Mouse (Mus musculus) embryonic facial prominence, embryonic 13.5 days (tissue): ENCODE results near the gene Hddc2. TPM values are rescaled to one million over a fixed set of nuclear protein-coding genes. Genes with fewer than 3 reads are reported as not detected.
"Not testable (repeated sequence)": the region's sequence is repeated elsewhere in the genome, so short reads cannot be mapped to it uniquely, and the experiment has no call there.

Source experiments
- ATAC-seq: fragments of 200-750 bp; cut with Nextera tagmentation; 2 replicates; pipeline ENCODE4 v1.8.0; 2017; ENCODE audit warnings: low read depth; ENCODE audit not compliant: insufficient number of reproducible peaks, insufficient read depth, low FRiP score, low TSS enrichment
- H3K27ac ChIP-seq: fragments of 300-500 bp; sonication (generic); 2 replicates; pipeline ENCODE4 v1.5.1; 2015; ENCODE audit warnings: moderate library complexity, mild to moderate bottlenecking, inconsistent platforms
- H3K27me3 ChIP-seq: fragments of 300-500 bp; sonication (generic); 2 replicates; pipeline ENCODE4 v1.6.1; 2015; ENCODE audit warnings: mild to moderate bottlenecking, inconsistent platforms
- H3K36me3 ChIP-seq: fragments of 300-500 bp; sonication (generic); 2 replicates; pipeline ENCODE4 v1.6.1; 2015; ENCODE audit warnings: mild to moderate bottlenecking, inconsistent platforms
- H3K4me1 ChIP-seq: fragments of 300-500 bp; sonication (generic); 2 replicates; pipeline ENCODE4 v1.6.1; 2015; ENCODE audit warnings: inconsistent platforms
- H3K4me2 ChIP-seq: fragments of 300-500 bp; sonication (generic); 2 replicates; pipeline ENCODE4 v1.6.1; 2015; ENCODE audit warnings: moderate library complexity, mild to moderate bottlenecking, inconsistent platforms
- H3K4me3 ChIP-seq: fragments of 300-500 bp; sonication (generic); 2 replicates; pipeline ENCODE4 v1.5.1; 2015; ENCODE audit warnings: mild to moderate bottlenecking, inconsistent platforms
- H3K9ac ChIP-seq: fragments of 300-500 bp; sonication (generic); 2 replicates; pipeline ENCODE4 v1.6.1; 2015; ENCODE audit warnings: mild to moderate bottlenecking, inconsistent platforms
- H3K9me3 ChIP-seq: fragments of 300-500 bp; sonication (generic); 2 replicates; pipeline ENCODE4 v1.6.1; 2016; ENCODE audit warnings: inconsistent platforms
- WGBS: fragments of 180-500 bp; shearing (Covaris S2); methylation state at CpG from one replicate; pipeline ENCODE4 v1.1.7; 2015; ENCODE audit warnings: mixed read lengths; 5-methylcytosine and 5-hydroxymethylcytosine counted together
- polyA plus RNA-seq: library from polyadenylated mRNA; unstranded; fragments of >200 nt; fragmentation: Nextera tagmentation; extraction: Ambion mirVana; gene quantifications from 2 replicates; pipeline ENCODE4 v1.2.1, GENCODE M21; 2015

The Hddc2 gene
- polyA plus RNA-seq, 1 experiment from 2014 or later: 102 TPM

- ATAC-seq: no peak
- H3K4me3 ChIP-seq: no peak overlapping the region
- H3K36me3 ChIP-seq: no peaks in the 10 kb centered on the region
- 75% methylated on average over 7 of the region's 7 CpGs for WGBS
- H3K27ac ChIP-seq: no peak overlapping the region
- H3K9ac ChIP-seq: no peak overlapping the region
- no peaks in the 10 kb centered on the region for H3K27me3 ChIP-seq
- no peaks in the 10 kb centered on the region for H3K4me1 ChIP-seq
- no peaks in the 10 kb centered on the region for H3K9me3 ChIP-seq
- H3K4me2 ChIP-seq: no peak overlapping the region
Measured at GRCm38 (mm10) chr10:31354886-31355461, 41.8 kb downstream of the Hddc2 start.

- Histone ChIP-seq H3K36me3 (no peaks in the 10 kb centered on the region), H3K27me3 (no peaks in the 10 kb centered on the region), H3K27ac (no peak overlapping the region), H3K9me3 (no peaks in the 10 kb centered on the region), H3K4me1 (no peaks in the 10 kb centered on the region), H3K4me3 (no peak overlapping the region), H3K4me2 (no peak overlapping the region), H3K9ac (no peak overlapping the region)
- WGBS: 83% methylated on average over 4 of the region's 4 CpGs
- ATAC-seq: no peak
Measured at GRCm38 (mm10) chr10:31359749-31360148, 46.6 kb downstream of the Hddc2 start.

GRCm38 (mm10) chr10:31370200-31370599 lies 57.0 kb downstream of the Hddc2 start:
- WGBS: 9% methylated on average over 4 of the region's 5 CpGs
- ATAC-seq: not testable (repeated sequence)

More at GRCm38 (mm10) chr10:31370200-31370599, 57.0 kb downstream of the Hddc2 start:
- H3K27ac ChIP-seq, H3K9me3 ChIP-seq, H3K9ac ChIP-seq, H3K36me3 ChIP-seq, H3K4me3 ChIP-seq, H3K27me3 ChIP-seq, H3K4me1 ChIP-seq, H3K4me2 ChIP-seq: not testable (repeated sequence)

Other genes starting within 250 kb of the Hddc2 start
- 41.6 and 42.1 TPM in 2 replicates for gene Tpd52l1, start 132.6 kb downstream of the Hddc2 start, polyA plus RNA-seq